Mouse (Mus musculus) kidney, embryonic 14.5 days (tissue): ENCODE data around the gene Otulinl. TPM values are rescaled to one million over a fixed set of nuclear protein-coding genes. Genes with fewer than 3 reads are reported as not detected.
A peak's percentile ranks its signal among the peaks of the same experiment; 100 is the strongest.

Source experiments
- ATAC-seq: fragments of 200-750 bp; cut with Nextera tagmentation; 2 replicates; pipeline ENCODE4 v1.8.0; 2017; ENCODE audit warnings: moderate number of reproducible peaks, mild to moderate bottlenecking, moderate TSS enrichment, moderate library complexity; ENCODE audit not compliant: low FRiP score, low TSS enrichment
- H3K27ac ChIP-seq: fragments of 300-500 bp; sonication (generic); 2 replicates; pipeline ENCODE4 v1.5.1; 2014; ENCODE audit warnings: low read depth, mild to moderate bottlenecking, low read length, moderate library complexity, mixed read lengths
- H3K27me3 ChIP-seq: fragments of 300-500 bp; sonication (generic); 2 replicates; pipeline ENCODE4 v1.6.1; 2014; ENCODE audit warnings: mild to moderate bottlenecking, low read length; ENCODE audit not compliant: control insufficient read depth, insufficient read depth
- H3K36me3 ChIP-seq: fragments of 300-500 bp; sonication (generic); 2 replicates; pipeline ENCODE4 v1.6.1; 2014; ENCODE audit warnings: low read length, mixed read lengths; ENCODE audit not compliant: control insufficient read depth, insufficient read depth
- H3K4me1 ChIP-seq: fragments of 300-500 bp; sonication (generic); 2 replicates; pipeline ENCODE4 v1.6.1; 2014; ENCODE audit warnings: low read length, mixed read lengths; ENCODE audit not compliant: control insufficient read depth, insufficient read depth
- H3K4me2 ChIP-seq: fragments of 300-500 bp; sonication (generic); replicated peaks from 2 replicates; pipeline ENCODE4 v1.6.1; 2014; ENCODE audit warnings: low read depth, mild to moderate bottlenecking, low read length
- H3K4me3 ChIP-seq: fragments of 300-500 bp; sonication (generic); 2 replicates; pipeline ENCODE4 v1.5.1; 2014; ENCODE audit warnings: mild to moderate bottlenecking, low read length
- H3K9ac ChIP-seq: fragments of 300-500 bp; sonication (generic); 2 replicates; pipeline ENCODE4 v1.6.1; 2014; ENCODE audit warnings: low read depth, mild to moderate bottlenecking, low read length, moderate library complexity
- H3K9me3 ChIP-seq: fragments of 300-500 bp; sonication (generic); 2 replicates; pipeline ENCODE4 v1.6.1; 2016; ENCODE audit warnings: low read length; ENCODE audit not compliant: control insufficient read depth
- WGBS: fragments of 180-500 bp; shearing (Covaris S2); extraction: QIAGEN DNeasy Blood & Tissue Kit; methylation state at CpG from one replicate; pipeline ENCODE4 v1.1.7; 2014; 5-methylcytosine and 5-hydroxymethylcytosine counted together
- polyA plus RNA-seq: library from polyadenylated mRNA; unstranded; fragments of >200 nt; fragmentation: Nextera tagmentation; extraction: Ambion mirVana; gene quantifications from 2 replicates; pipeline ENCODE4 v1.2.1, GENCODE M21; 2014

The Otulinl gene
- polyA plus RNA-seq, 1 experiment from 2014 or later: 25.1 TPM

- H3K4me2 ChIP-seq: no peak overlapping the region
- WGBS: 83% methylated on average over 9 of the region's 9 CpGs
- H3K36me3 ChIP-seq: no peaks in the 10 kb centered on the region
- ATAC-seq: no peak
- no peaks in the 10 kb centered on the region for H3K27me3 ChIP-seq
- no peak overlapping the region for H3K27ac ChIP-seq
- no peaks in the 10 kb centered on the region for H3K9me3 ChIP-seq
- no peak overlapping the region for H3K4me3 ChIP-seq
- H3K4me1 ChIP-seq: no peaks in the 10 kb centered on the region
- no peak overlapping the region for H3K9ac ChIP-seq
These were observed 24.8 kb downstream of the Otulinl start for GRCm38 (mm10) chr15:27656626-27657025.

GRCm38 (mm10) chr15:27655015-27655414, 26.4 kb downstream of the Otulinl start:
- H3K4me3 ChIP-seq: no peak overlapping the region
- no peaks in the 10 kb centered on the region for H3K27me3 ChIP-seq
- no peaks in the 10 kb centered on the region for H3K36me3 ChIP-seq
- no peak for ATAC-seq
- no peaks in the 10 kb centered on the region for H3K4me1 ChIP-seq
- no peak overlapping the region for H3K9ac ChIP-seq
- 14% methylated on average over 5 of the region's 5 CpGs for WGBS
- H3K27ac ChIP-seq: no peak overlapping the region
- H3K4me2 ChIP-seq: no peak overlapping the region
- no peaks in the 10 kb centered on the region for H3K9me3 ChIP-seq

GRCm38 (mm10) chr15:27647686-27648085, 33.7 kb downstream of the Otulinl start:
- WGBS: 38% methylated on average over 3 of the region's 3 CpGs
- no peaks in the 10 kb centered on the region for H3K9me3 ChIP-seq
- no peak overlapping the region for H3K4me3 ChIP-seq
- H3K4me2 ChIP-seq: no peak overlapping the region
- no peak overlapping the region for H3K27ac ChIP-seq
- no peak for ATAC-seq
- H3K36me3 ChIP-seq: no peaks in the 10 kb centered on the region
- no peak overlapping the region for H3K9ac ChIP-seq
- H3K27me3 ChIP-seq: no peaks in the 10 kb centered on the region
- no peaks in the 10 kb centered on the region for H3K4me1 ChIP-seq

- H3K9ac ChIP-seq: no peak overlapping the region
- no peaks in the 10 kb centered on the region for H3K36me3 ChIP-seq
- no peaks in the 10 kb centered on the region for H3K27me3 ChIP-seq
- no peaks in the 10 kb centered on the region for H3K9me3 ChIP-seq
- H3K27ac ChIP-seq: no peak overlapping the region
- no peak overlapping the region for H3K4me3 ChIP-seq
- no peak for ATAC-seq
- 92% methylated on average over 8 of the region's 8 CpGs for WGBS
- no peaks in the 10 kb centered on the region for H3K4me1 ChIP-seq
- H3K4me2 ChIP-seq: no peak overlapping the region
These were observed 34.7 kb downstream of the Otulinl start for GRCm38 (mm10) chr15:27646665-27647064.

GRCm38 (mm10) chr15:27645250-27645649, 36.1 kb downstream of the Otulinl start:
- H3K9ac ChIP-seq: no peak overlapping the region
- H3K9me3 ChIP-seq: no peaks in the 10 kb centered on the region
- no peaks in the 10 kb centered on the region for H3K27me3 ChIP-seq
- no peak overlapping the region for H3K4me2 ChIP-seq
- H3K36me3 ChIP-seq: no peaks in the 10 kb centered on the region
- H3K4me1 ChIP-seq: no peaks in the 10 kb centered on the region
- WGBS: 83% methylated on average over 3 of the region's 3 CpGs
- no peak for ATAC-seq
- H3K27ac ChIP-seq: no peak overlapping the region
- no peak overlapping the region for H3K4me3 ChIP-seq

GRCm38 (mm10) chr15:27642895-27643294, 38.5 kb downstream of the Otulinl start:
- Histone ChIP-seq H3K27ac (no peak overlapping the region), H3K9ac (no peak overlapping the region), H3K36me3 (no peaks in the 10 kb centered on the region), H3K4me1 (no peaks in the 10 kb centered on the region), H3K27me3 (no peaks in the 10 kb centered on the region), H3K9me3 (no peaks in the 10 kb centered on the region), H3K4me2 (no peak overlapping the region), H3K4me3 (no peak overlapping the region)
- ATAC-seq: no peak
- WGBS: 95% methylated on average over 3 of the region's 3 CpGs

GRCm38 (mm10) chr15:27641171-27641570, 40.2 kb downstream of the Otulinl start:
- H3K9me3 ChIP-seq: no peaks in the 10 kb centered on the region
- no peak overlapping the region for H3K4me2 ChIP-seq
- no peaks in the 10 kb centered on the region for H3K4me1 ChIP-seq
- 58% methylated on average over 12 of the region's 12 CpGs for WGBS
- no peak overlapping the region for H3K4me3 ChIP-seq
- H3K27ac ChIP-seq: no peak overlapping the region
- H3K36me3 ChIP-seq: no peaks in the 10 kb centered on the region
- no peak for ATAC-seq
- no peak overlapping the region for H3K9ac ChIP-seq
- H3K27me3 ChIP-seq: no peaks in the 10 kb centered on the region

- WGBS: 85% methylated on average over 8 of the region's 8 CpGs
- Histone ChIP-seq H3K9me3 (no peaks in the 10 kb centered on the region), H3K4me1 (peaks cover 6% of the 10 kb centered on the region), H3K4me2 (no peak overlapping the region), H3K27ac (no peak overlapping the region), H3K27me3 (no peaks in the 10 kb centered on the region), H3K9ac (no peak overlapping the region), H3K4me3 (no peak overlapping the region), H3K36me3 (no peaks in the 10 kb centered on the region)
- no peak for ATAC-seq
These were observed 47.2 kb downstream of the Otulinl start for GRCm38 (mm10) chr15:27633941-27634900.

- WGBS: 6% methylated on average over 54 of the region's 56 CpGs
- H3K4me2 ChIP-seq: peak within 1 kb of the TSS; percentile 87
- no peaks in the 10 kb centered on the region for H3K27me3 ChIP-seq
- no peaks in the 10 kb centered on the region for H3K9me3 ChIP-seq
- peak within 1 kb of the TSS; percentile 30; the same call in 1 of the 2 replicates for H3K27ac ChIP-seq
- peaks cover 7% of the 10 kb centered on the region; the same call in 1 of the 2 replicates for H3K36me3 ChIP-seq
- H3K4me3 ChIP-seq: peak within 1 kb of the TSS; percentile 78
- H3K9ac ChIP-seq: peak within 1 kb of the TSS; percentile 88
- peaks cover 14% of the 10 kb centered on the region for H3K4me1 ChIP-seq
- ATAC-seq: peak; percentile 99
These were observed 50.6 kb downstream of the Otulinl start, which contains the start of gene Otulin for GRCm38 (mm10) chr15:27630601-27631383. Gene Otulin, minus strand, starts transcription at chr15:27630693.
